Mouse (Mus musculus) retina, postnatal 7 days (tissue): Measurements from ENCODE around the gene Eif2b2.
A peak's percentile ranks its signal among the peaks of the same experiment; 100 is the strongest.

Experiments used
- DNase-seq: peaks from one replicate; pipeline ENCODE4 v3.0.0-alpha.2; 2012; ENCODE audit warnings: low read depth, low spot score

Gene Eif2b2

GRCm38 (mm10) chr12:85252083-85252482 lies 32.8 kb downstream of the Eif2b2 start:
- no peak for DNase-seq

DNA sequence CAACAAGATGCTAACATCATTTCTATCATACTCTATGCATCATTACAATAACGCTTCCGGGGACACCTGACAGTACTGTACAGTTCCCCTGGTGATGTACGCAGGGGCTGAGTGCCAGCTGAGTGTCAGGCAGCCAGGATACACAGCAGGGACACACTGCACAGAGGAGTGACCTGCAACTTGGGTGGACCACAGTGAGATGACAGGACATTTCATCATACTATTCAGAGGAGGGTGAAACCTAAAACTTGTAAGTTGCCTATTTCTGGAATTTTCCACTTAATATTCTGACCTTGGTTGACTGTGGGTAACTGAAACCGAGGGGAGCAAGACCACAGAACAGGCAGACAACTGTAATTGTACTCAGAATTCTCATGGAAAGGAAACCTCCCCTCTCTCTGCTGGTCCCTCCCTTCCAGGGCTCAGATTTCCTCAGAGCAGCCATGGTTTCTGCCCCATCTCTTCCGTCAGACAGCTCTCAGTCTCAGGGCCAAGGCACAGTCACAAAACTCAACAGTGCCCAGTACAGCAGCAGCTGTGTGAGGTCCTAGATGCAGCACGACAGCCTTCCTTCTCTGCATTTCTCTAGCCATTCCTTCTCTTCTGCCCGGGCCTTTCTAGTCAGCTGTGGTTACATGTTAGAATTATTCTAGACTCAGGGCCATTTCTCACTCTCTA lies 36.9 kb downstream of the Eif2b2 start:
- no peak for DNase-seq

- DNase-seq = no peak
These were observed 37.8 kb downstream of the Eif2b2 start for GRCm38 (mm10) chr12:85257008-85257639.

DNA sequence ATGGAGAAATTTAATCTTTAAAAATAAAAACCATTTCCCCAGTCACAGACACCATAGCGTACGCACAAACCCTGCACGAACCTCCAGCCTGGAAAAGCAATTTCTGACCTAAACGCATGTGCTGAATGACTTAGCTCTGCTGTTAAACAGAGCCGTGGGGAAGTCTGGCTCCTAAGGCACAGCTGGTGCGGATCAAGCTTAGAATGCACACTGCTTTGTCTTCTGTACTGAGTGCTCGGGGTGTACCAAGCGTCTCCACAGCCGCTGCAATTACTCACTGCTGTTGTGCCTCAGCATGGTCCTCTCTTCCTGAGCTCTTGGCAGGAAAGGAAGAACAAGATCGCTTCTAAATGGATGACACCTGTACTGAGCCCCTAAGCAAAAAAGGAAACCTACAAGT lies 43.2 kb downstream of the Eif2b2 start:
- no peak for DNase-seq

GRCm38 (mm10) chr12:85263190-85263589 lies 43.9 kb downstream of the Eif2b2 start:
- DNase-seq = no peak

- no peak for DNase-seq
These were observed 45.2 kb downstream of the Eif2b2 start for GRCm38 (mm10) chr12:85264531-85264930.

DNA sequence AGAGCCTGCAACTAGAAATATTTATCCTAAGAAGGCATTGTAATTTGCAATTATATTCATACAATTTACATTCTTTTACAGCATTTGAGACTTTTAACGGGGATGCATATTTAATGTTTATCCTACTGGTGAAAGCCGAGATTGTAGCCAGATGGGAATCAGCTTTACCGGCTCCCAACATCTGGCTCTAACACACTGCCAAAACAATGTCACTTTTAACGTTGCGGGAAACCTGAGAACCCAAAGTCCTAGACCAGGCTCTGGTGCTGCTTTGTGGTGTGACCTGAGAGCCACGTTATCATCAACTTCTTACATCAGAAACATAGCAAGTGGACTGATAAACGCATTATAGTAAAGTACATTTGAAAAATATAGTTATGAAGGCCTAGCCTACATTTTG lies 45.7 kb downstream of the Eif2b2 start:
- DNase-seq = no peak

GRCm38 (mm10) chr12:85266248-85266647 lies 47.0 kb downstream of the Eif2b2 start:
- no peak for DNase-seq

GRCm38 (mm10) chr12:85269821-85270220 lies 50.5 kb downstream of the Eif2b2 start:
- no peak for DNase-seq

DNA sequence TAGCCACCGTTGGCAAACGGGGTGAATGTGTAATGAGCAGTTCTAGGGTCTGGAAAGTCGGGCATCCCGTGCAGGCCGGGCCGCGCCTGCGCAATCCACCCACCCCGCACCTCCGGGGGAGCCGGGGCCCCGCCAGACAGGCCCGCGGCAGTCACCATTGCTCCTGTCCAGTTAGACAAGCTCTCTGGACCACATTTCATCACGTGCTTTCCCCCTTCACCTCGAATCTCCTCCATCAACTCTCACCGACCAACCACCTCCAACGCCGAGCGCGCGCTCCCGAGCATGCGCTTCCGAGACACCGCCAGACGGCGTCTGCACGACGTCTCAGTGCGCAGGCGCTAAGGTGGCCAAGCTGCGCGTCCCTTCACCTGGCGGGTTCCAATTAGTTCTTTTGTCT lies 51.0 kb downstream of the Eif2b2 start, which contains the start of gene Mlh3:
Mlh3 (minus strand) TSS at position 281 of the 400 bp plus-strand sequence.
- peak; percentile 82 for DNase-seq

GRCm38 (mm10) chr12:85271132-85271842 lies 52.0 kb downstream of the Eif2b2 start:
- DNase-seq = no peak

DNA sequence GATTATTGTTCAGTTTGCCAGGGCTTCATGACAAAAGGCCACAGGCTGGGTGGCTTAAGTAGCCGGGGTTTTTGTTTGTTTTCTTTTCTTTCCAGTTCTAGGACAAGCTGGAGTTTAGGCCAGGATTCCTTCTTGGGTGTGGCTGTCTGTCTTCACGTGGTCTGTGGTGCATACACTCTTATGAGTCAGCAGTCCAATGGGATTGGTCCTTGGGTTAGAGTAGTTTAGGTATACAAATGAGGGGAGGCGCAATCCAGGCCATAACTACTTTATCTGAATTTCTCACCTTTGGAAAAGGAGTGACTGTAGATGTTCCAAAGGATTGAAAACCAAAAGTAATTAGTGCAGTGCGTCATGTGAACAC lies 52.5 kb downstream of the Eif2b2 start:
- no peak for DNase-seq

DNA sequence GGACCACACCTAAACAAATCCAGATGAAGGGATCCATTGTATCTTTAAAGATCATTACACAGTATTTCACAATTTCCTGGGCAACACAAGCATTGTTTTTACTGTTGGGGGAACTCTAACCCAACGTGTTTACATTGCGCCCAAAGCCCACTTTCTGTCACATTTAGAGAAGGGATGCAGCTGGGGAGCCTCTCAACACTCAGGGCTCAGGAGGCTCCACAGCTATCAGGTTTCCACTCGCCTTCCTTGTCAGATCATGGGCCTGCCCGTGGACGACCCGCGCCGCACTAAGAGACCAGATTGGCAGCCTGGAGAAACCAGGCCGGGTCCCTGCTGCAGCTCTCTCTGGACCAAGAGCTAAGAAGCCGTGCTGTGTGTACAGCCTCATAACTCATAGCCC lies 54.2 kb downstream of the Eif2b2 start:
- no peak for DNase-seq
